Mouse (Mus musculus) erythroid progenitor cell, adult 5-6 weeks (primary cell): ENCODE results near the gene Pigu. TPM values are rescaled to one million over a fixed set of nuclear protein-coding genes. Genes with fewer than 3 reads are reported as not detected.
A peak's percentile ranks its signal among the peaks of the same experiment; 100 is the strongest.

Experiments used
- ATAC-seq: replicated peaks from 2 replicates; pipeline ENCODE4 v1.8.0; 2016; ENCODE audit warnings: moderate number of reproducible peaks, mild to moderate bottlenecking, moderate TSS enrichment, inconsistent platforms; ENCODE audit not compliant: poor library complexity, low FRiP score, severe bottlenecking
- total RNA-seq, 2 experiments: library from RNA; stranded (forward) in 1 of 2; stranded (reverse) in 1 of 2; fragments of 150-400 nt in 1 of 2; fragments of 186-747, 209-891 nt in 1 of 2; gene quantifications; 2 replicates each; pipeline versions ENCODE4 v1.2.3 to v1.2.4; 2015 to 2017; ENCODE audit warnings: low replicate concordance in 2 of 2

The Pigu gene
- total RNA-seq, 2 experiments from 2014 or later = 5.9 to 15.7 TPM

DNA sequence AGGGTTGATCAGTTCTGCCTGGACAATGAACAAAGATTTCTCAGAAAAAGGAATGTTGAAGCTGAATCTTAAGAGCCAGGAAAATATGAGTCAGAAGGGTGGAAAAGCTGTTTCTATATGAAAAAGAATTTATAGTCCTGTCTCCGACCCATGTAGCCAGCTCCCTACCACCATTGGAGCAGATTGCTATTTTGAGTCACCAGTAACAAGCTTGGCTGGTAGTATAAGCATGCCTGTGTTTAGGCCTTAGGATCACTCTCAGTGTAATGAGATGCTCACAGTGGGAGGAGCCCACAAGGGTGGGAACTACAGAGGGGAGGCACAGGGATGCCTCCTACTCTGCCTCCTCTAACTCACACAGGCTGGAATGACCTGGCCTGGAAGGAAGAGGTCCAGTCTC is 109.0 kb downstream of the Pigu start:
- ATAC-seq = no peak

GRCm38 (mm10) chr2:155246231-155246630 is 111.0 kb downstream of the Pigu start:
- ATAC-seq = no peak

DNA sequence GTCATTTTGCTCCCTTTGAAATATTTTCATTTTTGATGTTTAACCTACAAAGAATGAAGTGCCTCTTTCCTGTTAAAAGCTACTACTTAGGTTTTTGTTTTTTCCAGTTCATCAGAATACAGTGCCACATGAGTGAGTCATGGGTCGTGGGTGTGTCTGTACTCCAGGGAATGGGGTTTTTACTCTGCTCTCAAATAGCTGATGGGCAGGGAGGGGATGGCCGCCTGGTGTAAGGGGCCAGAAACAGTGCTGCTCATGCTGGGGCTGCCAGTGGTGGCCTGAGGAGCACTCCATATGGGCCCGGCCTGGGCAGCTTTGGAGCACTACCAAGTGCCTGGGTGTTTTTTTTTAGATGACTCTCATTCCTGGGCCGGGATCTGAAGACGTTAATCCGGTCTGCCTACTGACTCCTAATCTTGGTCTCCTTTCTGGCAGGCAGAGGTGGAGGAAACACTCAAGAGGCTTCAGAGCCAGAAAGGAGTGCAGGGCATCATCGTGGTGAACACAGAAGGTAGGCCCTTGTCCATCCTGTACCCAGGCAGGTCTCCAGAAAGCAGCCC is 114.9 kb downstream of the Pigu start:
- no peak for ATAC-seq

DNA sequence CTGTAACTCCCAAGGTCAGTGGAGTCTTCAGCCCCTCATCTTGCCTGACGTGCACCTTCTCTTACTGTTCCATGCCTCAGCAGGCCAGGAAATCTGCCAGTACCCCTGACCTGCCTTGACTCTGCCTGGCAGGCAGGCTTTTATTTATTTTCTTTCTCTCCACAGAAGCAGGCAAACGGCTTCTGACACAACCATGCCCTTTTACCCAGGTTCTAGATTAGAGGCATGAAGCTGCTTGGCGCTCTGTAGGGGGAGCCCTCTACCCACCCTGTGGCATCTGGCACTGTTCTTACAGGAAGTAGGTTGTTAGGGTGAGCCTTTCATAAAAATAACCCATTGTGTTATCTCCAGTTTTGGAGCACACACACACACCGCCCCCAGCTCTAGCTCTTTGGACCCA is 116.3 kb downstream of the Pigu start:
- ATAC-seq = no peak

- no peak for ATAC-seq
Observed at GRCm38 (mm10) chr2:155237276-155237675, 120.0 kb downstream of the Pigu start.

GRCm38 (mm10) chr2:155236362-155236992 is 120.8 kb downstream of the Pigu start, which contains the start of gene Dynlrb1:
Gene Dynlrb1, plus strand, starts transcription at chr2:155236533.
- ATAC-seq = peak; percentile 98

DNA sequence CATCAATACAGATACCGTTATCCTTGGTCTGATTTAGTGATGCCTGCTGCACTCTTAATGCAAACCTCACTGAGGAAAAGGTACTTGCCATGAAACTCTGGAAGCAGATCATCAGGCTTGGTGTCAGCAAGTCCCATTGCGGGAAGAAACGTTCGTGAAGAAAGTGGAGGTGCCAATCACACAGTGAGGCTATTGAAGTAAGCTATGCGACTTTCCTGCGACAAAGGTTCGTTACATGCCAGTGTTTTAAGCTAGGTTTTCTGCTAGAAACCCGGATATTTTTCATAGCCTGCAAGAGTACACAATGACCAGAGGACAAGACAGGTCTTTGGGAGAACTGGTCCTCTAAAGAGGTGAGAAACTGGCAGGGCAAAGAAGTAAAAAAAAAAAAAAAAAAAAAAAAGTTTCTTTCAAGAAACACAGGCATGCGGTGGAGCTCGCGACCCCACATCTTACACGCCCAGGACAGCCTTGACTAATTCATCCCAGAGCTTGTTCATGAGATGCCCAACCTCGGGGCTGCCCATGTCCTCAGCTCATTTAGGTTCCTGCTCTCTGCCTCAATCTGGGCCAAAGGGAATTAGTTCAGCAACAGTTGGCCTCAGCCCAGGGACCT is 121.4 kb downstream of the Pigu start:
- peak; percentile 72 for ATAC-seq

Other genes with a start within 250 kb of the Pigu start
- 23.1 and 45.3 TPM in 2 replicates for gene Itch, start 223.9 kb downstream of the Pigu start, total RNA-seq (2015; ENCODE audit: low replicate concordance)
- gene Itch, start 223.9 kb downstream of the Pigu start, total RNA-seq (2017; ENCODE audit: low replicate concordance) = 31.9 and 39.8 TPM in 2 replicates
- gene Dynlrb1, start 120.9 kb downstream of the Pigu start, total RNA-seq (2015; ENCODE audit: low replicate concordance) = 95.2 and 122 TPM in 2 replicates
- 37.9 and 56.7 TPM in 2 replicates for gene Dynlrb1, start 120.9 kb downstream of the Pigu start, total RNA-seq (2017; ENCODE audit: low replicate concordance)
- gene Map1lc3a, start 81.1 kb downstream of the Pigu start, total RNA-seq (2015; ENCODE audit: low replicate concordance) = not detected in 2 replicates
- gene Map1lc3a, start 81.1 kb downstream of the Pigu start, total RNA-seq (2017; ENCODE audit: low replicate concordance) = 2.8 TPM in 1 of 2 replicates, not detected in the other
- gene Trp53inp2, start 23.6 kb upstream of the Pigu start, total RNA-seq (2015; ENCODE audit: low replicate concordance) = 10.5 and 11.5 TPM in 2 replicates
- gene Trp53inp2, start 23.6 kb upstream of the Pigu start, total RNA-seq (2017; ENCODE audit: low replicate concordance) = 1.1 and 3.6 TPM in 2 replicates
- gene Ncoa6, start 116.5 kb upstream of the Pigu start, total RNA-seq (2015; ENCODE audit: low replicate concordance) = 55.1 and 66.7 TPM in 2 replicates
- gene Ncoa6, start 116.5 kb upstream of the Pigu start, total RNA-seq (2017; ENCODE audit: low replicate concordance) = 19.4 and 24.4 TPM in 2 replicates
- 3.2 and 6.3 TPM in 2 replicates for gene Acss2, start 160.5 kb upstream of the Pigu start, total RNA-seq (2015; ENCODE audit: low replicate concordance)
- gene Acss2, start 160.5 kb upstream of the Pigu start, total RNA-seq (2017; ENCODE audit: low replicate concordance) = 7.7 and 9.2 TPM in 2 replicates
- gene Ggt7, start 160.8 kb upstream of the Pigu start, total RNA-seq (2015; ENCODE audit: low replicate concordance) = not detected in 2 replicates
- gene Ggt7, start 160.8 kb upstream of the Pigu start, total RNA-seq (2017; ENCODE audit: low replicate concordance) = not detected in 2 replicates
- gene Gss, start 235.4 kb upstream of the Pigu start, total RNA-seq (2015; ENCODE audit: low replicate concordance) = 2.9 and 7.1 TPM in 2 replicates
- gene Gss, start 235.4 kb upstream of the Pigu start, total RNA-seq (2017; ENCODE audit: low replicate concordance) = 5.6 and 9.6 TPM in 2 replicates